Mouse (Mus musculus) hindlimb bud, embryonic 11.5 days (tissue): ENCODE results near the gene Pex26.

ENCODE experiments used
- DNase-seq: peaks from one replicate; pipeline ENCODE4 v3.0.0-alpha.2; 2012; ENCODE audit warnings: low read depth, low spot score; ENCODE audit errors: extremely low spot score

Pex26 gene

DNA sequence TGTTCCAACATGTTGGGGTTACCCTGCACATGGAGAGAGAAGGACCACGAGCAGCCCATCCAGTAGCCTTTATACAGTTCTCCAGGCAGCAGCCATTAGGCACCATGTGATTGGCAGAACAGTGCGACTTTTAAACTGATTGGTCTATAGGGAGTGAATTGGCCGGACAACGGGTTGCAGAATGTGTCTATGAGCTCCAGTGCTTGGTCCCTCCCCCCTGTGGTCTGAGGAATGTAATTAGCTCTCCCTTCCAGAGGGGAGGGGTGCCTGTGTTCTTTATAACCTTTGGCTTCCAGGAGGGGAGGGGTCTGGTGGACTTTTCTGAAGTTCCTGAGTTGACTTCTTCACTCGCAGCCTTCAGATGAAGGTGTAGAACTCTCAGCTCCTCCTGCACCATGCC is 18.6 kb downstream of the Pex26 start:
- DNase-seq = no peak

DNA sequence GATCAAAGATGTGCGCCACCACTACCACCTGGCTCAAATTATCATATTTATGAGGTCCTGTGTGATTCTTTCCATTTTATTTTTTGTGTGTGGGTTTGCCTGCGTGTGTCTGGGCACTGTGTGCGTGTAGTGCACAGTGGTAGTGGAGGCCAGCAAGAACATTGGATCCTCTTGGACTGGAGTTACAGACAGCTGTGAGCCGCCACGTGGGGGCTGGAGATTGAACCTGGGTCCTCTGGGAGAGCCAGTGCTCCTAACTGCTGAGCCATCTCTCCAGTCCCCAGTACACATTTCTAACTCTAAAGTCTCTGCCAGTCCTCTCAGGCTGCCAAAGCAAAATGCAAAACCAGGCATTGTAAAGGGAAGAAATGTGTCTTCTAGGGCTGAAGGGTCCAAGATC is 23.0 kb downstream of the Pex26 start:
- DNase-seq = no peak

DNA sequence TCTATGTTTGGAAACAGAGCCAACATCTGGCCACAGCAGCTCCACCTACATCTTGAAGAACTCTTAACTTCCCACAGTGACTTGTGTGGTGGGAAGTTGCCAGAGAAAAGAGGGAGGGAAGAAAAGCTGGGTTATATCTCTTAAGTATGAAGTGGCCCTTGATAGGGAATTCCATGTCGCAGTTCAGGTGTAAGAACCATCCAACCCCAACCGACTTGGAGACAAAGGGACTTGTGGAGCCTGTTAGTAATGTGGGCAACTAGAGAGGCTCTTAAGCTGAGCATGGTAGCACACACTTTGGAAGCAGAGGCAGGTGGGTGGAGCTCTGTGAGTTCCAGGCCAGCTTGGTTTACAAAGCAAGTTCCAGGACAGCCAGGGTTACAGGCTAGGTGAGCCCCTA is 26.1 kb downstream of the Pex26 start:
- no peak for DNase-seq

DNA sequence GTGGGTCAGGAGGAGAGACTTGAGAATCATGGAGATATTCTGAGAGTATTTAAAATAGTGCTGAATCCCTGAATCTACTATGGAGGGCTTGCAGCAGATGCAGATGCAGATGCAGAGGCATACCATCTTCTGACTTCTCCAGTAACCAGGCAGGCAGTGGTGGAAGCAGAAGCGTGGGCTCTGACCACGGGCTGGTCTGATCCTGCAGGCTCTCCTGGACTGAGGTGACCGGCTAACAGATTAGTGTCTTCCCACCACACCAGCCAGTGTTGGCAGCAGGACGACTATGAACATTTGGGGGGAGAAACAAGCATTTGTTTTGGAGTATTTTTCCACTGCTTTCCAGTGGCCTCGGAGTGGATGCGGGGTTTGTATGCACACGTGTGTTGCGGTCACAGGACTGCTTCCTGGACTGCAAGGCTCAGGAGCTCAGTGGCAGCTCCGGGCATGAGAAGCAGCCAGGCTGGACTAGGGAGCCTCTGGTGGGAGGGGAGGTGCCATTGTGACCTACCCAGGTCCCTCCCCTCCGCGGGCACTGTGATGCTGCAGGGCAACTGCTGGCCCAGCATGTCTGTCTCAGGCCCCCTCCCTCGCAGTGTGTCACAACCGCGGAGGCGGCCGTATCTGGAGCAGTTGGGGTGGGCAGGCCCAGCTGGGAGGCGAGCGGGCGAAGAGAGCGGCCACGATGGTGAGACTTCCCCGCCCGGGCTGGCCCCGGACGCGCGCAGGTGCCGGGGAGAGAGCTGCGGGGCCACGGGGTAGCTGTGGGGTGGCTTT is 26.9 kb downstream of the Pex26 start, which contains the start of gene Tuba8:
TSS of gene Tuba8 (plus strand) at position 548 of the 777 bp plus-strand sequence.
- no peak for DNase-seq

DNA sequence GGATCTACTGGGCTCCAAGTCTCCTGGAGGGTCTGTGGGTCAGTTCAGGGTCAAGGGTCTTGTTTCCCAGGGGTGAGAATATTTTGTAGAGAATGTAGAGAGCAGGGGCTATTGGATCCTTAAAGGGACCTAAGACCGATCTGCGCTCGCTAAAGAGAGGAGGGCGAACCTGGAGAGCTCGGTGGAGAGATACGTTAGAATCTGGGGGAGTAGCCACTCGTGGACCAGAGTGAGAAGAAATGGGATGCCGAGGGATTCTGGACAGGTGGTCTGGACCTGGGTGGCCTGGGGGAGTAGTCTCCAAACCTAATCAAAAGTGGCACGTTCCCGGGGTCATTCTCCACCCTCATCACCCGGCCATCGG is 27.4 kb downstream of the Pex26 start:
- no peak for DNase-seq

DNA sequence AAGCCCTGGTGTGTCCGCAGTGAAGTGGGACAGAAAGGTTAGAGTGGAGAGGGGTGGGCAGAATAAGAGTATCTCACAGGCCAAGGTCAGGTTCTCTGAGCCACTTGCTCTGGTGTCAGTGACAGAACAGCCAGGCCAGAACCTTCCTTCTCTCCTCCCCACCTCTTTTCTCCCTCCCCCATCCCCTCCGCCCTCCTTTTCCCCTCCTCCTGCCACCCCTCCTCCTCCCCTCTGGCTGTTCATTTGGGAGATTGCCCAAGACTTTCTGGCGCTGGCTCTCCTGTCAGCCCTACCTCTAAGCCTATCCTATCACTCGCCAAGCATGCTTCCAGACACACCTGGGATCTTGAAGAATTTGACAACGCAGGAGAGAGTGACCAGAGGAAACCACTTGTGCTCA is 28.3 kb downstream of the Pex26 start:
- DNase-seq = no peak

DNA sequence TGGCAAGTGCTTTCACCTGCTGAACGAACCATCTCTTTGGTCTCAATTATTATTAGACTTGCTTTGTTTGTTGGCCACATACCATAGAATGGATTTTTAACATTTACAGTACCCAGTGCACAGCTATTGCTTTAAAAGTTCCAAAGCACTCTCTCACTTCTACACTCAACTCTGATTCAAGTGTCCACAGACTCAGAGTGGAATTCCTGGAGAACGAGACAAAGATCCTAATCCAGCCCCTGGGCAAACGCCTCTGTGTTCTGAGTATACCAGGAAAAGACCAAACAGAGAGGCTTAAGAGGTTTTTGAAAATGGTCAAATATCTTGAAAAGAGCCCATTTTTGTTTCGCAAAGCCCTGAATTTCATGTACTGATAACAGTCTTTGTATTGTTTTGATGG is 29.5 kb downstream of the Pex26 start:
- no peak for DNase-seq

DNA sequence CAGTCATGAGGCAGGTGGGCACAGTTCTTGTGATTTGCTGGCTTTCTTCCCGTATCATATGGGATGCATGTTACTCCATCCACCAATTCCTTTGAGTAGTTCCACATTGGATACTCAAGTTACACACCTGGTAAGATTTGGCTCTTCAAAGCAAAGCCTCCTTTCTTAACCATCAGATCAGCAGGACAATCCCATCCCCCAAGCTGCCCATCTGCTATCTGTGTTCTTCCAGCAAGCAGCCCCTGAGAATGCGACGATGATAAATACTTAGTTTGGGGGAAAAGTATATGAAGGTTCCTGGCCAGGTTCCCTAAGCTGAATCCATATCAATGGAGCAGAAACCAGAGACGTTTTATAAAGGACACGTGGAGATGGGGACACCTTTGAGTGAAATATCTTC is 30.8 kb downstream of the Pex26 start:
- DNase-seq = no peak

DNA sequence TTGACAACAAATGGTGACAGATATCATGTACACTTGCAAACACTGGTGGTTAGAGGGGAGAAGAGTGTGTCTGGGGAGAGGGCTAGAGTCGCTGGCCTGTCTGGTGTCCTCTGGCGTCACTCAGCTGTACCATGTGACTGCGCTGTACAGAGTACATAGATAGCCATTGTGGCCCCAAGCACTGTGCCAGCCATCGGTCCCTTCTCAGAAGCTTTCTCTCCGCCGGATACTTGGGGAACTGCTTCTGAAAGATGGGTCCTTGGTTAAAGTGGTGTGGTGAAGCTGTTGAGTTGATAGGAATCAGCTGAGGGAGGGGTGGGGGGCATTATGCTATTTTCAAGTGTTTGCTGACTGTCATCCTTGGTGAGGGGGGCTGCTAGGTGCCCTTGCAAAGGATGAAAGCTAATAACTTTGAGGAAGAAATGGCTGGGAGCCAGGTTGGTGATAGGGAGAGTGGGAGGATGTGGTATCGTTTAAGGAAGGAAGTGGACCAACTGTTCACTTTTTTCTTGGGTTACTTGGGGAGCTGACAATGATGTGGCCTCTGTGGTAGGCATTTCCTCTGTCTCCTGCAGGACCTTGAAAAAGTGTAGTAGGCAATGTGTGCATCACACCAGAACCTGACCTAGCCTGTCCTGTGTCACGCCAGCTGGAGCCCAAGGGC is 31.3 kb downstream of the Pex26 start:
- DNase-seq = no peak

DNA sequence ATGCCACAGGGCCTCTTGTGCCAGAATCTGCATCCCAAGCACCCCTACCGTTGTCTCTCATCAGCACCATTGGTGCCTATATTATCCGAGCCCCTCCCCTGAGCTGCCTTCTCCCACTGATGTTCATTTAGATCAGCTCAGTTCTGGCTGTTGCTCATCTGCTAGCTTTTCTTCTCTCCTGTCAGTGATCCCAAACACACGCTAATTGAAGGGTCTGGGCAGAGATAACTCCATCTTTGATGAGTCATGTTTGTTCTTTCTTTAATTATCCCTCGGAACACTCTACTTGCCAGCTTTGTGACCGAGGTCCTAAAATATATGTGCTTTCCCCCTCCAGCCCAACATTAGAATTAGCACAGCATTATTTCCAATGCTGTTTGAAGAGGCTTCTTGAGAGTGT is 31.9 kb downstream of the Pex26 start:
- DNase-seq = no peak

DNA sequence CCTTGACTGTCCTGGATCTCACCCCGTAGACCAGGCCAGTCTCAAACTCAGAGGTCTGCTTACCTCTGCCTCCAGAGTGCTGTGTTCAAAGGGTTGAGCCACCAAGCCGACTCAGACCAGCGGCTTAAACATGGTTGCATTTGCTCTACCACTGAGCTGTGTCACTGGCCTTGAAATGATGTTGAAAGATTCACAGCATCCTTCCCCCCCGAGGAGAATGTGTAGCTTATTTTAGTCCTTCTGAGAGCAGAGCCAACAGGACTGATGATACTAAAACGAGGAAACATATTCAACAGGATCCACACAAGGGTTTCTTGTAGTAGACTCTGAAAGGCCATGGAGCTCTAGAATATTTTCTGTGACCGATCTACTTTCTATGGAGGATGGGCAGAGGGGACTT is 32.4 kb downstream of the Pex26 start:
- DNase-seq = no peak

DNA sequence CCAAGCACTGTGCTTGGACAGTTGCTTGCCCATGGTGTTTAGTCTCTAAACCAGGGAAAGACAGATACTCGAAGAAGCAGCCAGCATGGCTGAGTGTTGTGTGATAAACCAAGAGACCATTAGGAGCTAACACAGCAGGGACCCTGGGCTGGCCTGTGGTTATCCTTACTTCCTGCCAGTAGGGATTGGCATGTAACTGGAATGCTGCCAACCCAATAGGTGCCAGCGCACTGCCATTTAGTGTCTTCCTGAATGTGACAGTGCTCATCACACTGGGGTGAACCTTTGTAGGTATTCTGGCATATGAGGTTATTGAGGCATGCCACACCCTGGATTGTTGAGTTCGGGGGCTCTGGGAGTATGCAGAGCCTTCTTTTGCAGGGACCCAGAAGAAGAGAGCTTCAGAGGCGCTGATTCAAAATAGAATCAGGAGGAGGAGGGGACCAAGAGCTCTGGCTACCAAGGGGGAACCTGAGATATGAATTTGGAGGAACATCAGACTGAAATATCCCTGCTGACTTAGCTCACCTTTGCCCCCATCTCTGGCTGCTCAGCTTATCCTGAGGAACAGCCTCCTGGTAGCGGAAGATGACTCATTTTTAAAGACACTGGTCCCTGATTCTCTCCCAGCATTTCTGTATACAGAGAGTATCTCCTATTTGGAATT is 33.3 kb downstream of the Pex26 start:
- no peak for DNase-seq

DNA sequence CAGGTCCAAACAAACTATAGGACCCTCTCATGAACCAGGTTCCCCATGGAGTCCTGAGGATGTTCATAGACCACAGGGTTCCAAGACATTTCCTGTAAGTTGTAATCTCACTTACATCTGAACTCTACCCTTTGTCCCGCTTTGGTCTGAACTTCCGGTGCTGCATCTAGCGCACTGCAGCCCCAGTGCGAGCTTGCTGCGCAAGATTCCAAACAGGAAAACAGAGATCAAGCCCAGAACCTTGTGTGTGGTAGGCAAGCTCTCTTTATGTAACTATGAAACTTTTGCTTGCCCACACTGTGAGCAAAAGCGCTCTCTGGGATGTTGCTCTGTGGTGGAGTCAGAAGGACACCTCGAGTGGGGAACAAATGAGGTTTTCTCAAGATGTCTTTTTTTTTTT is 34.5 kb downstream of the Pex26 start:
- DNase-seq = no peak

DNA sequence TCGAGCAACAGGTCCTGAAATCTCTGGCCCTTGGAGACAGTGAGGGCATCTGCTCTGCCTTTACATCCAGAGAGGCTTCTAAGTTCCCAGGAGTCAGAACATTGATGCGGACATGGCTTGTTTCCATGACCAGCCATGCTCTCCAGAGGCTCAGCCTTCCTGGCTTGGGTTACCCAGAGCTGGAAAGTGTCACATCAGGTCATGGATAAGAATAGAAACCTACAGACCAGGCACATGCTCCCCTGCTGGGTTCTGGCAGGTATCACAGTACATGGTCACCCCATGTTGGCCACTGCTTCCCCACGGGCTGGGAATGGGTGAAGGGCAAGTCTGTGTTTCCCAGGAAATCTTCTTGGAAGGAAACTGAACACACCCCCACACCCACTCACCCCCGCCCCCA is 35.9 kb downstream of the Pex26 start:
- DNase-seq = no peak

DNA sequence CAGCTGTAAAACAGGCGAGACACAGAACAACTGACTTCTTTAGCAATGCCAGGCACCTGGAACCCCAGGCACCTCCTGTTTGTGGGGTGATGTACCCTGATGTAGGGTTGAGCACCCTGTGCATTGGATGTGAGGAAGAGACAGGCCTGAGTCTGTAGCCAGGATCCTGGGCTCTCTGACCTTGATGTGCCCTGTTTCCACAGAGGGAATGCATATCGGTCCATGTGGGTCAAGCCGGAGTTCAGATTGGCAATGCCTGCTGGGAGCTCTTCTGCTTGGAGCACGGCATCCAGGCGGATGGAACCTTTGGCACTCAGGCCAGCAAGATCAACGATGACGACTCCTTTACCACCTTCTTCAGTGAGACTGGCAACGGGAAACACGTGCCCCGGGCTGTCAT is 36.7 kb downstream of the Pex26 start:
- no peak for DNase-seq

DNA sequence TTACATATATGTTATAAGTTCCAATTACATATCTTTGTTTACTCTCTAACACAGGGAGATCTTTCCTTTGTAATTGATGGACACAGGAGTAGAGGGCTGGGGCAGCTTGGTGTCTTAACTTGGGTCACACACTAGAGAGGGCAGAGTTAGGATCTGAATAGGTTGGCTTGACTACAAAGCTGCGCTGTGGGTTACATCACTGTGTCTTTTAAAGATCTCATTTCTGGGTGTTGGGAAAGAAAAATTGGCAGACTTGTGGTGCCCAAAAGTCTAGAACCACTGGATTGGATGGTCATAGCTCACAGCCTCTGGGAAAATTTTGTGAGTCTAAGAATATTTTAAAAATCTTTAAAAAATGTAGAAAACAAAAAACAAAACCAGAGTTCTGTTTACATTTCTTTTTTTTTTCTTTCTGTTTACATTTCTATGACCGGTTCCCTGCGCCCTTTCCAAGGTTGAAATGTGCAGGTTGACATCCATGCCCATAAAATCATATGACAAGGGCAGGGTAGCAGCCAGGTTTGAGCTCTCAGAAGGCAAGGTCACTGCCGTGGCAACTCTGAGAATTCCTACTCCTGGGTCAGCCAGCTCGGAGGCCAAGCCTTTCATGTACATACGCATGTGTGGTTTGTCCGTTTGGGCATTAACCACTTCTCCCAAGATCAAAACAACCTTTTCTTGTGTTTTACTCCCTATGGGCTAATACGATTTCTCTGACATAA is 38.6 kb downstream of the Pex26 start:
- no peak for DNase-seq

DNA sequence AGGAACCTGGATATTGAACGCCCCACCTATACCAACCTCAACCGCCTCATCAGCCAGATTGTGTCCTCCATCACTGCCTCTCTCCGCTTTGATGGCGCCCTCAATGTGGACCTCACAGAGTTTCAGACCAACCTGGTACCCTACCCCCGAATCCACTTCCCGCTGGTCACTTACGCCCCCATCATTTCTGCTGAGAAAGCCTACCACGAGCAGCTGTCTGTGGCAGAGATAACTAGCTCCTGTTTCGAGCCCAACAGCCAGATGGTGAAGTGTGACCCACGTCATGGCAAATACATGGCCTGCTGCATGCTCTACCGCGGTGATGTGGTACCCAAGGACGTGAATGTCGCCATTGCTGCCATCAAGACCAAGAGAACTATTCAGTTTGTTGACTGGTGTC is 39.5 kb downstream of the Pex26 start:
- no peak for DNase-seq

DNA sequence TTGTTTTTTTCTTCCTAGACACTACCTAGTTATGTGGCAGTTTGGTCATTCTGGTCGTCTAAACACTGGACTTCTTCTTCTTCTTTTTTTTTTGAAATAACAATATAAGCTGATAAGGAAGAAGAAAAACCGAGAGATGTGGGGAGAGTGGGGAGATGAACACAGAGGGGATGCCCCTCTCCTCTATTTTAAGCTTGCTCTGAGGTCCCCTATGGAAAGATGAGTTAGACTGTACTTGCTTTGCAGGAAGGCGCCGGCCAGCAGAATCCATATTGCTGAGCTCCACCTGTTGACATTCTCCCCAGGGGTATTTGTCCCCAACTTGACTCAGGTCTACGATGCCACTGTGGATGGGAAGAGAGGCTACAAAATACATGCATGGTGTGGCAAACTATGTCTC is 40.6 kb downstream of the Pex26 start:
- DNase-seq = no peak

DNA sequence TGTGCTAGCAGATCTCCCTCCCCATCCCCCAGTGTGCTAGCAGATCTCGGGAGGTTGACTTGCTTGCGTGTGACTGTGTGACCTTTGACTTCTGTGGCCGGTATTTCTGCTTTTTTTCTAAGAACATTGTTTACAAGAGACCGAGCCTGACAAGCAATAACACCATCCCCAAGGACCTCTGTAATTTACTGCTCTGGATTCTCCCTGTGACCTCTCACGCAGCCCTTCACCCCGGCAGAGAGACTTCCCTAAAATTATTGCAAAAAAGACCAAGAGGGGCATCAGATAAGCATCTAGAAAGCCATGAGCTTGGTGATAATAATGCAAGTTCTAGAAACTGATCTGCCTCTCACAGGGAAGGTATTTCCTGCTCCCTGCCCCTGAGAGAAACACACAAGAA is 41.5 kb downstream of the Pex26 start:
- no peak for DNase-seq

DNA sequence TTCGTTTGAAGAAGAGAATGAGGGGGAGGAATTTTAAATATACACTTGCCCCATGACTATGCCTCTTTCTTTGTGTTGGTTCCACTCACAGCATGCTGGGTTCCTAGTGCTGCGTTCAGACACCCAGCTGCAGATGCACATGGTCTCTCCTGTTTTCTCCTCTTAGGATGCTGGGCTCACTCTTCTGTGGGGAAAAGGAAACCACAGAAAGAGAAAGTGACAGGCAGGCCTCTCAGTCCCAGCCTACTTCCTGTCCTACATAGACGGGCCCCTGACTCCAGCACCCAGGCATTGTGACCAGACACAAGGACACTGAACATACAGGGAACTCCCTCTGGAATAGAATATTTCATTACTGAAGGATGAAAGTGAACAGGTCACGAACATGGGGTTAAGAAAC is 42.6 kb downstream of the Pex26 start:
- DNase-seq = no peak

DNA sequence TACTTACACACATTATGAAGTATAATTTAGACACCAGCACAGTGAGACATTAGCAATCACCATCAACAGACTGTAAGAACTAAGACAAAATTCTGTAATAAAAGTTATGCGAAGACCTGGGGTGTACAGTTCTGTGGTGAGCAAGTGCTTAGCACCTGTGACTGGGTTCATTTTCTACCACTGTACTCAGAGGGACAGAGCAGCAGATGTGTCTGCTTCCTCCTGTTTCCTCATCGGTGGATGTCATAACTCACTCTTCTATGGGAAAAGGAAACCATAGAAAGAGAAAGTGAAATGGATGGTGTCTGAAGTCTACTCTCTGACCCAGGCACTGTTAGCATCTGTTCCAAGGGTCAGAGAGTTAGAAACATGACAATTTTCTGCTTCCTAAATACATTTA is 43.3 kb downstream of the Pex26 start:
- DNase-seq = no peak

DNA sequence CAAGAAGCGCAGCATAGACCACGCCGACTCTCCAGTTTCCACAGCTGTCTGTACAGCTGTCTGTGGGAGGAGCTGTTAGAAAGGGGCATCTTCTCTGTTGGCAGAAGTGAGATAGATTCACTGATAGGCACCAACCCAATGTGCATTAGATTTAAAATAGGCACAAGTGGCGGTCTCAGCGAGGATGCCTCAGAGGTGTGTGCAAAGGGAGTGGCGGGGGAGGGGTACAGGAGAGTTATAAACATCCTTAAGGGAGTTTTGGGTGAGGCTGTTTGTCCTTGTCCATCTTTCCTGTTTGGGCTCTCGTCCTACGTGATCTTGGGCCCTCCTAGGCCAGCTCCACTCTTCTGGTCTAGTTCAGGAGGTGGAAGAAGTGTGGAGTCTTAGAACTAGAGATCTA is 45.0 kb downstream of the Pex26 start:
- DNase-seq = no peak
